ENCODE assay signal across 9 mouse cellular contexts in genomic region chr11:68485206-68485942, GRCm38 (mm10). TPM values are rescaled to one million over a fixed set of nuclear protein-coding genes. Genes with fewer than 3 reads are reported as not detected.
A peak's percentile ranks its signal among the peaks of the same experiment; 100 is the strongest.
DNase-seq lines count a peak whose midpoint lies in the region; ATAC-seq and TF ChIP-seq lines count a peak whose summit lies in the region.
"Had no signal": no experiment of that assay in that cellular context is flagged by ENCODE, and none has a peak within 500 bp of the region (broad histone marks: within the 10 kb centered on the region; RNA-seq: fewer than 3 reads in every experiment).

No protein-coding gene starts in this region.

- no peak overlapping the region for H3K9ac ChIP-seq in heart, adult 2 months (ENCODE audit: low read depth, low read length)

- H3K36me3 ChIP-seq in heart, adult 2 months (ENCODE audit: control insufficient read depth, insufficient read depth, low read length) = peaks cover 2% of the 10 kb centered on the region; the same call in 1 of the 2 replicates

- no peak for TF ChIP-seq POLR2A in heart, adult 2 months (IDR thresholded peaks at IDR 0.05; ENCODE audit: insufficient read depth, low read depth, low read length)

- peak overlapping the region; percentile 17; the same call in 1 of the 2 replicates for H3K27ac ChIP-seq in heart, adult 2 months

- no peaks in the 10 kb centered on the region for H3K27me3 ChIP-seq in heart, adult 2 months (ENCODE audit: control insufficient read depth, insufficient read depth, low read length)

- no peak overlapping the region for H3K4me3 ChIP-seq in heart, adult 2 months
- H3K4me3 ChIP-seq: erythroblast, embryonic 14.5 days had no signal

- intact Hi-C loops in heart, adult 2 months (cut with DNase I) = loop anchor here (2.0 kb wide), 1 partner anchor 69 kb away; no protein-coding TSS in a partner anchor
- intact Hi-C loops in heart, postnatal 25 days (cut with DNase I) = loop anchor here (2.0 to 10.0 kb wide), 3 partner anchors 69 to 392 kb away; no protein-coding TSS in a partner anchor

- peak; percentile 44; the same call in 1 of the 2 replicates for TF ChIP-seq EP300 in heart, adult 2 months (IDR thresholded peaks at IDR 0.05; ENCODE audit: insufficient read depth, low read depth, low read length)

- H3K79me2 ChIP-seq in heart, adult 2 months (replicated peaks; ENCODE audit: control insufficient read depth, insufficient read depth, low read length) = no peaks in the 10 kb centered on the region

- ATAC-seq in erythroblast, adult 5-6 weeks (replicated peaks; ENCODE audit: low FRiP score, poor library complexity, severe bottlenecking) = peak; percentile 79

- peaks cover 9% of the 10 kb centered on the region for H3K4me1 ChIP-seq in heart, adult 2 months (ENCODE audit: control insufficient read depth, insufficient read depth, low read length)

- TF ChIP-seq CTCF in heart, adult 2 months (IDR thresholded peaks at IDR 0.05) = peak; percentile 80

- WGBS in heart, adult 2 months = 9% methylated on average over 8 of the region's 8 CpGs

- DNase-seq in heart, adult 2 months = no peak
- DNase-seq in heart, postnatal 25 days (ENCODE audit: low spot score) = no peak
- peak; percentile 65 for DNase-seq in CD4-positive helper T cell, adult 2 months (ENCODE audit: low read depth, low spot score)
- peak; percentile 71 for DNase-seq in adipocyte (ENCODE audit: low spot score)
- peak; percentile 52 for DNase-seq in kidney, postnatal 14 days
- DNase-seq in mesoderm, embryonic 11.5 days (ENCODE audit: low read depth, low spot score) = peak; percentile 68
- DNase-seq in spleen, adult 18-20 months = no peak

RNA-seq across cellular contexts. Expression of gene Pik3r6, which starts 17.4 kb away (rescaled TPM):
- total RNA-seq in heart, adult 2 months (2021) = 1 to 10 TPM; 3.6 to 6.1 TPM
- polyA plus RNA-seq in heart, adult 2 months (2012; rRNA removed) = 9.0 and 11.4 TPM in 2 replicates
- 1 to 10 TPM; 4.9 to 5.6 TPM for total RNA-seq in heart, postnatal 25 days (2021)
- 1.7 and 2.1 TPM in 2 replicates for total RNA-seq in erythroblast, adult 5-6 weeks (2015; ENCODE audit: low replicate concordance)
- total RNA-seq in erythroblast, adult 5-6 weeks (2017; ENCODE audit: low replicate concordance) = 3.6 and 4.8 TPM in 2 replicates

RNA-seq across cellular contexts. Expression of gene Pik3r5, which starts 53.5 kb away (rescaled TPM):
- 1 to 10 TPM in 1 of 2 experiments, under 1 TPM in 1; 0.84 to 1.3 TPM for total RNA-seq in heart, adult 2 months (2021)
- 1.4 and 2.9 TPM in 2 replicates for polyA plus RNA-seq in heart, adult 2 months (2012; rRNA removed)
- 1 to 10 TPM in 1 of 2 experiments, under 1 TPM in 1; 0.70 to 1.1 TPM for total RNA-seq in heart, postnatal 25 days (2021)
- 8.3 and 12.5 TPM in 2 replicates for total RNA-seq in erythroblast, adult 5-6 weeks (2015; ENCODE audit: low replicate concordance)
- 2.5 and 7.2 TPM in 2 replicates for total RNA-seq in erythroblast, adult 5-6 weeks (2017; ENCODE audit: low replicate concordance)

Comparison
In these comparisons a context has a peak if more than half of its experiments do, and no peak if none do; other contexts are left out.
1. DNase-seq: peak in CD4-positive helper T cell, adult 2 months (single experiment), adipocyte (single experiment), kidney, postnatal 14 days (single experiment) and mesoderm, embryonic 11.5 days (single experiment); none in heart, adult 2 months (0 of 2), heart, postnatal 25 days (single experiment) and spleen, adult 18-20 months (0 of 2).